Mouse (Mus musculus) E14TG2a.4 (cell line): Measurements from ENCODE around the gene Aff4.

ENCODE experiments used
- CTCF ChIP-seq: conservative IDR thresholded peaks from 2 replicates; pipeline ENCODE4 v1.5.1; 2014; ENCODE audit warnings: low read length
- NANOG ChIP-seq: IDR thresholded peaks from 2 replicates; pipeline ENCODE4 v1.6.1; 2014; ENCODE audit warnings: borderline replicate concordance, low read length, mixed read lengths
- POU5F1 ChIP-seq: IDR thresholded peaks from 2 replicates; pipeline ENCODE4 v1.6.1; 2014; ENCODE audit warnings: low read length, borderline replicate concordance

DNA sequence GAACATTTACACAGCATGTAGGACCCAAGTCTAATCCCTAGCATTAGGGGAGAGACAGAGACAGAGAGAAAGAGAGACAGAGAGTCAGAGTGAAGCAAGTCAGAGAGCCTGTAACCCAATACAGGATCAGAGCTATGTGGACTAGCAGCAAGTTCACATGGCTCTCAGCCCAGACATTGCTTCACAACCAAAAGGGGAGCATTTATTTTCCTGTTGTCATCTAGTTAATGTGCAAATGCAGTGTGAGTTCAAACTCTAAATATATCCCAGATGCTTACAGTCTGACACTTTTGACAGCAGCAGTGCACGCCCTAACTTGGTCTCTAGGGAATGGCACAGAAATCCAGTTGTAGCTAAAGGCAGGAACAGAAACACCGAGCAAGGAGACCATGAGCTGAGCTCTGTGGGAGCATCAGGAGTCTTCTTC is 41.7 kb upstream of the Aff4 start:
- TF ChIP-seq CTCF (no peak), POU5F1 (no peak), NANOG (no peak)
